Mouse (Mus musculus): Measurements from ENCODE around the gene Slc26a5. TPM values are rescaled to one million over a fixed set of nuclear protein-coding genes. Genes with fewer than 3 reads are reported as not detected.

Gene Slc26a5
- polyA plus RNA-seq (2012; rRNA removed; ENCODE audit: low replicate concordance) = not detected in 2 replicates

GRCm38 (mm10) chr5:21865346-21866107 is at the start of gene Slc26a5:
Gene Slc26a5, minus strand, starts transcription at chr5:21865604.

GRCm38 (mm10) chr5:21785053-21785452 is 80.4 kb downstream of the Slc26a5 start, which contains the start of the genes Dnajc2 and Psmc2:
Gene Dnajc2, minus strand, starts transcription at chr5:21785251.
Gene Psmc2, plus strand, starts transcription at chr5:21785283.

Other genes starting within 250 kb of the Slc26a5 start
- gene Fbxl13, start 220.0 kb downstream of the Slc26a5 start, polyA plus RNA-seq (2012; rRNA removed; ENCODE audit: low replicate concordance) = 0.16 and 0.45 TPM in 2 replicates
- gene Armc10, start 219.8 kb downstream of the Slc26a5 start, polyA plus RNA-seq (2012; rRNA removed; ENCODE audit: low replicate concordance) = 28.1 and 87.7 TPM in 2 replicates
- gene Napepld, start 164.2 kb downstream of the Slc26a5 start, polyA plus RNA-seq (2012; rRNA removed; ENCODE audit: low replicate concordance) = 4.8 and 5.1 TPM in 2 replicates
- gene Pmpcb, start 128.5 kb downstream of the Slc26a5 start, polyA plus RNA-seq (2012; rRNA removed; ENCODE audit: low replicate concordance) = 24.7 and 68.1 TPM in 2 replicates
- gene Dnajc2, start 80.4 kb downstream of the Slc26a5 start, polyA plus RNA-seq (2012; rRNA removed; ENCODE audit: low replicate concordance) = 5.4 and 14.6 TPM in 2 replicates
- 12.8 and 26.3 TPM in 2 replicates for gene Psmc2, start 80.3 kb downstream of the Slc26a5 start, polyA plus RNA-seq (2012; rRNA removed; ENCODE audit: low replicate concordance)